ENCODE assay signal across 7 mouse cellular contexts in the genomic region with DNA sequence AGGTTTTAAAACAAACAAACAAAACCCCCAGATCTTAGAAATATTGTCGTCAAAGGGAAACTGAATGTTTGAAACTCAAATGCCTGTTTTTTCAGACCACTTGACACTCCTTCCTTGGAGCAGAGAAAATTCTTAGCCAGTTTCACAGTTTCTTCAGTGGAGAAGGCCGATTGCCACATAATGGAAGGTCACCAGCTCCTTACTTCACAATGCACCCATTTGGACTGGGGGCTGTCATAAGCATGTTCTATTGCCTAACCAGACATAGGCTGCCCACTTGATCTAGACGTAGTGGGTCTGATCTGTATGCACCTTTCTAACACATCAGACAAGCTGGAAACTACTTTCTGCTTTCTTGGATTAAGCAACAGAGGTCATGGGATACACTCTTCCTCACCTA. TPM values are rescaled to one million over a fixed set of nuclear protein-coding genes. Genes with fewer than 3 reads are reported as not detected.
DNase-seq lines count a peak whose midpoint lies in the region; ATAC-seq and TF ChIP-seq lines count a peak whose summit lies in the region.

No protein-coding gene starts in this region.

- ATAC-seq in heart, embryonic 16.5 days (replicated peaks; ENCODE audit: extremely low read depth, insufficient read depth, low FRiP score): no peak
- ATAC-seq in lung, embryonic 14.5 days (ENCODE audit: insufficient read depth): no peak
- ATAC-seq in stomach, postnatal 0 days (ENCODE audit: low FRiP score, low TSS enrichment): no peak

- no peak for TF ChIP-seq POLR2A in lung, adult 2 months (IDR thresholded peaks at IDR 0.05; ENCODE audit: borderline replicate concordance, extremely low read depth, low read depth, low read length)

- peak overlapping the region; percentile 67; the same call in 1 of the 2 replicates for H3K4me2 ChIP-seq in heart, embryonic 16.5 days (ENCODE audit: low read depth, low read length)
- H3K4me2 ChIP-seq in lung, embryonic 14.5 days: peak overlapping the region; percentile 86
- H3K4me2 ChIP-seq in stomach, postnatal 0 days (replicated peaks; ENCODE audit: low read depth): peak overlapping the region; percentile 80

- no peak overlapping the region for H3K4me3 ChIP-seq in lung, adult 2 months (replicated peaks; ENCODE audit: extremely low read depth, low read depth, low read length)
- no peak overlapping the region for H3K4me3 ChIP-seq in heart, embryonic 16.5 days (ENCODE audit: low read length)
- H3K4me3 ChIP-seq in lung, embryonic 14.5 days (ENCODE audit: low read depth, low read length): no peak overlapping the region
- no peak overlapping the region for H3K4me3 ChIP-seq in stomach, postnatal 0 days (ENCODE audit: low read depth, low read length)

- peaks cover 7% of the 10 kb centered on the region for H3K4me1 ChIP-seq in lung, adult 2 months (ENCODE audit: control insufficient read depth, insufficient read depth, low read length)
- peaks cover 13% of the 10 kb centered on the region for H3K4me1 ChIP-seq in heart, embryonic 16.5 days (ENCODE audit: control insufficient read depth, insufficient read depth, low read length)
- peaks cover 12% of the 10 kb centered on the region for H3K4me1 ChIP-seq in lung, embryonic 14.5 days (ENCODE audit: insufficient read depth)
- H3K4me1 ChIP-seq in stomach, postnatal 0 days (replicated peaks; ENCODE audit: control insufficient read depth, insufficient read depth): 0 out of 2 replicates have a peak, but pooled peaks cover 2% of the 10 kb centered on the region

- no peak overlapping the region; the same call in 1 of the 2 replicates for H3K27ac ChIP-seq in heart, embryonic 16.5 days (ENCODE audit: low read length)
- H3K27ac ChIP-seq in lung, embryonic 14.5 days (ENCODE audit: low read depth): peak overlapping the region; percentile 56; the same call in 1 of the 2 replicates
- peak overlapping the region; percentile 88 for H3K27ac ChIP-seq in stomach, postnatal 0 days (replicated peaks)

- no peaks in the 10 kb centered on the region for H3K27me3 ChIP-seq in heart, embryonic 16.5 days (ENCODE audit: control insufficient read depth, insufficient read depth, low read length)
- H3K27me3 ChIP-seq in lung, embryonic 14.5 days (ENCODE audit: insufficient read depth, low read length): no peaks in the 10 kb centered on the region
- no peaks in the 10 kb centered on the region for H3K27me3 ChIP-seq in stomach, postnatal 0 days (ENCODE audit: control insufficient read depth, insufficient read depth, low read length)

- WGBS in lung, adult 2 months: 49% methylated on average over 3 of the region's 3 CpGs
- 69% methylated on average over 3 of the region's 3 CpGs for WGBS in heart, embryonic 16.5 days
- 40% methylated on average over 3 of the region's 3 CpGs for WGBS in lung, embryonic 14.5 days
- WGBS in stomach, postnatal 0 days: 56% methylated on average over 3 of the region's 3 CpGs

- TF ChIP-seq CTCF in lung, adult 2 months (IDR thresholded peaks at IDR 0.05; ENCODE audit: insufficient read depth, low read length): no peak
- TF ChIP-seq CTCF in lung, embryonic 14.5 days (IDR thresholded peaks at IDR 0.05; ENCODE audit: low read depth): no peak
- TF ChIP-seq CTCF in stomach, postnatal 0 days (IDR thresholded peaks at IDR 0.05; ENCODE audit: low read depth): no peak

- DNase-seq in lung, adult 18-20 months: peak; percentile 41 to 69
- DNase-seq in lung, adult 2 months: no peak
- no peak for DNase-seq in lung, embryonic 14.5 days
- DNase-seq in stomach, postnatal 0 days (ENCODE audit: low spot score): no peak
- no peak for DNase-seq in left cerebral cortex, adult 8-10 months (ENCODE audit: low spot score in 2 of 2)
- no peak for DNase-seq in cerebellum, postnatal 36 days

- H3K36me3 ChIP-seq in heart, embryonic 16.5 days (ENCODE audit: control insufficient read depth, insufficient read depth): no peaks in the 10 kb centered on the region
- no peaks in the 10 kb centered on the region for H3K36me3 ChIP-seq in lung, embryonic 14.5 days (ENCODE audit: insufficient read depth)
- H3K36me3 ChIP-seq in stomach, postnatal 0 days (ENCODE audit: control insufficient read depth, insufficient read depth, low read length): no peaks in the 10 kb centered on the region

- H3K9me3 ChIP-seq in heart, embryonic 16.5 days (replicated peaks; ENCODE audit: control insufficient read depth, low read length): no peaks in the 10 kb centered on the region
- H3K9me3 ChIP-seq in lung, embryonic 14.5 days (ENCODE audit: low read depth, low read length): no peaks in the 10 kb centered on the region
- H3K9me3 ChIP-seq in stomach, postnatal 0 days (ENCODE audit: control insufficient read depth, low read length): no peaks in the 10 kb centered on the region

- TF ChIP-seq EP300 in stomach, postnatal 0 days (optimal IDR thresholded peaks at IDR 0.05): no peak

- H3K9ac ChIP-seq in heart, embryonic 16.5 days (ENCODE audit: low read length): no peak overlapping the region; the same call in 1 of the 2 replicates
- H3K9ac ChIP-seq in lung, embryonic 14.5 days: no peak overlapping the region
- H3K9ac ChIP-seq in stomach, postnatal 0 days (ENCODE audit: low read length): 0 out of 2 replicates have a peak overlapping the region, but pooled peaks have one; percentile 91

RNA-seq across cellular contexts. Expression of gene Chpt1, which starts 0.6 kb away (rescaled TPM):
- 73.3 and 92.1 TPM in 2 replicates for polyA plus RNA-seq in lung, adult 2 months (2012; rRNA removed)
- polyA plus RNA-seq in heart, embryonic 16.5 days (2015; fragmentation: Nextera tagmentation; extraction: Ambion mirVana): 20.0 and 28.2 TPM in 2 replicates
- polyA plus RNA-seq in lung, embryonic 14.5 days (2014; fragmentation: Nextera tagmentation; extraction: Ambion mirVana): 40.5 and 43.7 TPM in 2 replicates
- 91.8 and 97.6 TPM in 2 replicates for polyA plus RNA-seq in stomach, postnatal 0 days (2015; fragmentation: Nextera tagmentation; extraction: Ambion mirVana)
- total RNA-seq in left cerebral cortex, adult 8-10 months (2022): 10 to 100 TPM; 38.4 to 45.0 (median 39.7) TPM

RNA-seq across cellular contexts. Expression of gene Sycp3, which starts 45.1 kb away (rescaled TPM):
- polyA plus RNA-seq in lung, adult 2 months (2012; rRNA removed): not detected in 2 replicates
- 0.22 TPM in 1 of 2 replicates, not detected in the other for polyA plus RNA-seq in heart, embryonic 16.5 days (2015; fragmentation: Nextera tagmentation; extraction: Ambion mirVana)
- polyA plus RNA-seq in lung, embryonic 14.5 days (2014; fragmentation: Nextera tagmentation; extraction: Ambion mirVana): 0.22 TPM in 1 of 2 replicates, not detected in the other
- polyA plus RNA-seq in stomach, postnatal 0 days (2015; fragmentation: Nextera tagmentation; extraction: Ambion mirVana): 0.15 TPM in 2 replicates
- total RNA-seq in left cerebral cortex, adult 8-10 months (2022): 1 to 10 TPM in 1 of 4 experiments, under 1 TPM in 3; 0.63 to 1.3 (median 0.88) TPM

Comparison
In these comparisons a context has a peak if more than half of its experiments do, and no peak if none do; other contexts are left out.
1. DNase-seq: peak in lung, adult 18-20 months (2 of 2); none in lung, adult 2 months (single experiment), lung, embryonic 14.5 days (single experiment), stomach, postnatal 0 days (single experiment), left cerebral cortex, adult 8-10 months (0 of 2) and cerebellum, postnatal 36 days (0 of 2).
2. Peak in every context shown above with its lines, with median percentiles within 50 percentile points of each other: H3K4me2 ChIP-seq.